Mouse (Mus musculus) G1E-ER4 (cell line): ENCODE data around the gene Mob3b. TPM values are rescaled to one million over a fixed set of nuclear protein-coding genes. Genes with fewer than 3 reads are reported as not detected.

Experiments used
- GATA1 ChIP-seq: IDR thresholded peaks from one replicate; pipeline ENCODE4 v1.8.0; 2012; ENCODE audit warnings: low read length, inconsistent platforms
- polyA plus RNA-seq: library from polyadenylated mRNA; stranded (reverse); fragments of >175 nt; gene quantifications from 2 replicates; pipeline ENCODE4 v1.2.3, GENCODE M21; 2012

Mob3b gene
- polyA plus RNA-seq, 1 experiment: not detected

- TF ChIP-seq GATA1: no peak
Observed at GRCm38 (mm10) chr4:34959477-34959876, 197.8 kb downstream of the Mob3b start.

GRCm38 (mm10) chr4:34958155-34959028 lies 198.9 kb downstream of the Mob3b start:
- no peak for TF ChIP-seq GATA1

- TF ChIP-seq GATA1: no peak
Observed at GRCm38 (mm10) chr4:34953716-34954115, 203.6 kb downstream of the Mob3b start.

- TF ChIP-seq GATA1: no peak
Observed at GRCm38 (mm10) chr4:34947181-34947580, 210.1 kb downstream of the Mob3b start.

- TF ChIP-seq GATA1: no peak
Observed at GRCm38 (mm10) chr4:34941046-34941445, 216.2 kb downstream of the Mob3b start.

GRCm38 (mm10) chr4:34922177-34922870 lies 235.0 kb downstream of the Mob3b start:
- no peak for TF ChIP-seq GATA1

- no peak for TF ChIP-seq GATA1
Observed at GRCm38 (mm10) chr4:34917400-34917799, 239.9 kb downstream of the Mob3b start.

GRCm38 (mm10) chr4:34912171-34912570 lies 245.1 kb downstream of the Mob3b start:
- TF ChIP-seq GATA1: no peak

GRCm38 (mm10) chr4:34911401-34911800 lies 245.9 kb downstream of the Mob3b start:
- TF ChIP-seq GATA1: no peak

- TF ChIP-seq GATA1: no peak
Observed at GRCm38 (mm10) chr4:34908127-34908526, 249.2 kb downstream of the Mob3b start.

GRCm38 (mm10) chr4:34907026-34907425 lies 250.3 kb downstream of the Mob3b start:
- no peak for TF ChIP-seq GATA1

- no peak for TF ChIP-seq GATA1
Observed at GRCm38 (mm10) chr4:34906151-34906550, 251.1 kb downstream of the Mob3b start.

- no peak for TF ChIP-seq GATA1
Observed at GRCm38 (mm10) chr4:34905396-34905795, 251.9 kb downstream of the Mob3b start.

- TF ChIP-seq GATA1: no peak
Observed at GRCm38 (mm10) chr4:34901166-34901565, 256.1 kb downstream of the Mob3b start.

GRCm38 (mm10) chr4:34900155-34900554 lies 257.1 kb downstream of the Mob3b start:
- TF ChIP-seq GATA1: no peak

- TF ChIP-seq GATA1: no peak
Observed at GRCm38 (mm10) chr4:34899322-34899721, 258.0 kb downstream of the Mob3b start.

Other genes starting within 250 kb of the Mob3b start
- not detected in 2 replicates for gene Ifnk, start 5.4 kb downstream of the Mob3b start, polyA plus RNA-seq
- 0.18 and 0.25 TPM in 2 replicates for gene C9orf72, start 68.7 kb upstream of the Mob3b start, polyA plus RNA-seq